Mouse (Mus musculus): ENCODE data around the gene Rom1. TPM values are rescaled to one million over a fixed set of nuclear protein-coding genes. Genes with fewer than 3 reads are reported as not detected.
A peak's percentile ranks its signal among the peaks of the same experiment; 100 is the strongest.

Gene Rom1
- total RNA-seq, 2 experiments from 2014 or later = 12.4 to 12.7 TPM

GRCm38 (mm10) chr19:8944062-8944461 is 14.9 kb upstream of the Rom1 start:
- intact Hi-C loops (cut with DNase I) = loop anchor here (5.0 kb wide), 1 partner anchor 57 kb away; the partner anchor contains the start of genes 1810009A15Rik and Gm49416
- no peak for DNase-seq

GRCm38 (mm10) chr19:8943047-8943446 is 13.9 kb upstream of the Rom1 start:
- DNase-seq = no peak
- intact Hi-C loops (cut with DNase I) = loop anchor here (5.0 kb wide), 1 partner anchor 56 kb away; the partner anchor contains the start of genes 1810009A15Rik and Gm49416

GRCm38 (mm10) chr19:8942276-8942964 is 13.3 kb upstream of the Rom1 start:
- DNase-seq = peak in 1 of 2 experiments; percentile 65

GRCm38 (mm10) chr19:8941515-8942217 is 12.5 kb upstream of the Rom1 start, which contains the start of gene Mta2:
Gene Mta2 (plus strand): TSS chr19:8941875.
- DNase-seq = peak; percentile 95 to 97
- intact Hi-C loops (cut with DNase I) = loop anchor here (5.0 kb wide), 1 partner anchor 54 kb away; the partner anchor contains the start of genes 1810009A15Rik and Gm49416

More at GRCm38 (mm10) chr19:8942276-8942964, 13.3 kb upstream of the Rom1 start:
- intact Hi-C loops (cut with DNase I) = loop anchor here (5.0 kb wide), 1 partner anchor 55 kb away; the partner anchor contains the start of genes 1810009A15Rik and Gm49416

GRCm38 (mm10) chr19:8941136-8941514 is 12.0 kb upstream of the Rom1 start:
- DNase-seq = no peak
- intact Hi-C loops (cut with DNase I) = loop anchor here (5.0 kb wide), 1 partner anchor 54 kb away; the partner anchor contains the start of genes 1810009A15Rik and Gm49416

- no peak for DNase-seq
- intact Hi-C loops (cut with DNase I) = loop anchor here (5.0 kb wide), 1 partner anchor 53 kb away; the partner anchor contains the start of genes 1810009A15Rik and Gm49416
These were observed 11.5 kb upstream of the Rom1 start for GRCm38 (mm10) chr19:8940526-8941133.

- DNase-seq = no peak
- intact Hi-C loops (cut with DNase I) = no loop called here
These were observed 7.6 kb upstream of the Rom1 start for GRCm38 (mm10) chr19:8936736-8937135.

GRCm38 (mm10) chr19:8930771-8931170 is 1.6 kb upstream of the Rom1 start:
- intact Hi-C loops (cut with DNase I) = no loop called here
- no peak for DNase-seq

- intact Hi-C loops (cut with DNase I) = no loop called here
- no peak for DNase-seq
These were observed 961 bp upstream of the Rom1 start for GRCm38 (mm10) chr19:8930117-8930516.

- intact Hi-C loops (cut with DNase I) = no loop called here
- no peak for DNase-seq
These were observed 400 bp downstream of the Rom1 start for GRCm38 (mm10) chr19:8928689-8929223.

- DNase-seq = no peak
- intact Hi-C loops (cut with DNase I) = no loop called here
These were observed 1.1 kb downstream of the Rom1 start for GRCm38 (mm10) chr19:8927891-8928525.

- DNase-seq = no peak
- intact Hi-C loops (cut with DNase I) = no loop called here
These were observed 2.4 kb downstream of the Rom1 start for GRCm38 (mm10) chr19:8926766-8927165.

GRCm38 (mm10) chr19:8921741-8922140 is 7.4 kb downstream of the Rom1 start:
- intact Hi-C loops (cut with DNase I) = loop anchor here (2.0 kb wide), 1 partner anchor 23 kb away; the partner anchor contains the start of gene Ganab
- DNase-seq = no peak

- intact Hi-C loops (cut with DNase I) = loop anchor here (2.0 kb wide), 1 partner anchor 22 kb away; the partner anchor contains the start of gene Ganab
- no peak for DNase-seq
These were observed 8.3 kb downstream of the Rom1 start for GRCm38 (mm10) chr19:8920836-8921291.

GRCm38 (mm10) chr19:8920073-8920736 is 9.0 kb downstream of the Rom1 start, which contains the start of gene B3gat3:
Gene B3gat3 (plus strand): TSS chr19:8920374.
- intact Hi-C loops (cut with DNase I) = loop anchor here (2.0 kb wide), 1 partner anchor 21 kb away; the partner anchor contains the start of gene Ganab
- DNase-seq = peak; percentile 95 to 97

GRCm38 (mm10) chr19:8919684-8920072 is 9.5 kb downstream of the Rom1 start:
- no peak for DNase-seq
- intact Hi-C loops (cut with DNase I) = loop anchor here (2.0 kb wide), 1 partner anchor 21 kb away; the partner anchor contains the start of gene Ganab

- intact Hi-C loops (cut with DNase I) = no loop called here
These were observed 10.2 kb downstream of the Rom1 start for GRCm38 (mm10) chr19:8919000-8919399.

GRCm38 (mm10) chr19:8914212-8914611 is 14.9 kb downstream of the Rom1 start:
- no peak for DNase-seq
- intact Hi-C loops (cut with DNase I) = loop anchor here (5.0 kb wide), 1 partner anchor 87 kb away; the partner anchor contains the start of gene AC129217.1

More at GRCm38 (mm10) chr19:8919000-8919399, 10.2 kb downstream of the Rom1 start:
- no peak for DNase-seq

GRCm38 (mm10) chr19:8911810-8912209 is 17.3 kb downstream of the Rom1 start:
- no peak for DNase-seq
- intact Hi-C loops (cut with DNase I) = loop anchor here (5.0 kb wide), 1 partner anchor 85 kb away; the partner anchor contains the start of gene AC129217.1

All from heart, postnatal 14 days (tissue).